Mouse (Mus musculus) hematopoietic stem cell, adult 5-6 weeks (primary cell): Measurements from ENCODE around the gene Cfap206. TPM values are rescaled to one million over a fixed set of nuclear protein-coding genes. Genes with fewer than 3 reads are reported as not detected.
"Not testable (repeated sequence)": the region's sequence is repeated elsewhere in the genome, so short reads cannot be mapped to it uniquely, and the experiment has no call there.

Source experiments
- ATAC-seq, 2 experiments: fragments of 125-278 bp in 1 of 2; replicated peaks in 1 of 2; 2 replicates each; pipeline ENCODE4 v1.8.0; 2016 to 2017; ENCODE audit warnings: inconsistent platforms in 2 of 2, mild to moderate bottlenecking in 2 of 2, moderate number of reproducible peaks in 2 of 2, low read depth in 1 of 2, moderate TSS enrichment in 1 of 2; ENCODE audit not compliant: low FRiP score in 2 of 2, poor library complexity in 2 of 2, severe bottlenecking in 2 of 2, insufficient read depth in 1 of 2, low TSS enrichment in 1 of 2
- total RNA-seq: library from RNA; stranded (forward); fragments of 172-1452, 232-1000 nt; gene quantifications from 2 replicates; pipeline ENCODE4 v1.2.3, GENCODE M21; 2017

Cfap206 gene
- total RNA-seq = not detected in 2 replicates

DNA sequence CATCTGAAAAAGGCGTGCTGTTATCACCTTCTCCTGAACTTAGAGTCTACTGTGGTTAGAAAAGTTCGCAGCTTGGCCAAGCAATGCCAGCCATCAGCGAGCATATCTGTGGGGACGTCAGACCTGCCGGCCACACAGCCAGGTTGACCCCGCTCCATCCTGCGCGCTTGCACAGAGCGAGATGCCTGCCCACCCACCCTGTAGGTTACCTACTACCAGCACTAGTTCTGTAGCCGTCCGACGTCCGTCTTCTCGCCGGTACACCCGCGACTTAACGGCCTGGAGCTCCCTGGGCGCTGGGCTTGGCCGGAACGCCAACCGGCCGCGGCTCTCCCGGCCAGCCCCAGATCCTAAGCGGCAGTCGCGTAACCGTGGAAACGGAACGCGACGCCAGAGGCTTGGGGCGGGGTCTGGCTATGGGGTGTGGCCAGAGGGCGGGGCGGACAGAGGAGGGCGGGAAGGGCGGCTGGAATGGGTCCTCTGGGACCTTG, at the start of gene Cfap206:
Cfap206 (minus strand) TSS at position 356 of the 491 bp plus-strand sequence.
- ATAC-seq = peak; percentile 93 to 95

DNA sequence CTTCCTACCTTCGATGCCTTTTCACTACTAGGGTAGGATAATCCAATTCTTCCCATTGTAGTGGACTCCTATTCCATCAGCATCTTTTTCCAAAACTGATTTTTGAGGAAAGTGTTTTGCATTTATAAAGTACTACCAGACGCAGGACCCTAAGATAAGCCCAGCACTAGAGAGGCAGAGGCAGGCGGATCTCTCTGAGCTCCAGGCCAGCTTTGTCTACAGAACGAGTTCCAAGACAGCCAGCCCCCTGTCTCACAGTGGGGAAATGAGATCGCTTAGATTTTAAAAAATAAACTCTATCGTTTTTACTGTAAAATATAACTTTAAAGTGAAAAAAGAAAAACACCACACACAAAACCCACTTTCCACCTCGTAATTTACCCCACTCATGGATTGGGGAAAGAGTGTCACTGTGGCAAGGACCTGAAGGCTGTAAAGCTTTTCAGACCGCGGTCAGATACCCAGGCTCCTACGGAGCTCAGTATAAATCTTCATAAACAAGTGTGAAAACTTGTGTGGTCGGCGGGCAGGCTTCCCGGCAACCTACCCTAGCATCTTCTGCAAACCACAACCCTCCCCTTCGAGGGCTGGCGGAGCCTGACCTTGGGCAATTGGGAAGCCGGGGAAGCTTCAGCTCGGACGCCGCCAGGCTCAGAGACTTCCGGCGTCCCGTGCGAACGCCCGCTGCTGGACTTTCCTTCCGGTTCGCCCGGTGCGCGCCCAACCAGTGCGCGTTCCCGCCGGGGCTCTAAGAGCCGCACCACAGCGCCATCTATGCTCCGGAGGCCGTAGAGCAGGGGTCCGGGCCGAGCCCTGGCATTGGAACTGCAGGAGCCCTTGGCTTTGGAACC, 47.9 kb upstream of the Cfap206 start, which contains the start of gene Smim8:
Smim8 (minus strand) TSS at position 747 of the 851 bp plus-strand sequence.
- ATAC-seq = peak; percentile 98

DNA sequence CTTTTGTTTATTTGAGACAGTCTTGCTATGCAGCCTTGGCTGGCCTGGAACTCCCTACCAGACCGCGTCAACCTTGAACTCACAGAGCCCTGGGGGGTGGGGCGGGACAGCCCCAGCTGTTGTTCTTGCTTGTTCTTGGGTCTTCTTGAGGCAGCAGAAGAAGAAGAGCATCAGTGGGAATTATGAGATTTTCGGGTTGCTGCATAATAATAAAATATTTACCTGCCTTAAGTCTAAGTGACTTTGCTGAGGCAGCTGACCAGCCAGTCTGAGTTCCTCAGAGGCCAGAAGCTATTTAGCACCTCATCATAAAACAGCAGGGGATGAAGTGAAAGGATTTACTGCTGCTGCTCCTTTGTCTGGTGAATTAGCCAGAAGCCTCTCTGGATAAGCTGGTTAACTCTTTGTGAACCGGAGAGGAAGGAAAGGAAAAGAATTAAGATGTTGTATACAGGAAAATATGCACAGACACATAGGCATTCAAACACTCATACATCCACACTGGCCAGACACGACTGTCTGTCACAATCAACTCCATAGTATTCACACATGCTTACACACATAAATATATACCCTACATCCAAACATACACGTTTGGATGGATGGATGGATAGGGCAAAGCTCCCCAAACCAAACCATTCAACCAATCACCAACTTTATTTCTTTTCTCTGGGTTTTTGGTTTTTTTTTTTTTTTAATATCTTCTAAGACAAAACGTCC, 41.8 kb upstream of the Cfap206 start:
- ATAC-seq = no peak

DNA sequence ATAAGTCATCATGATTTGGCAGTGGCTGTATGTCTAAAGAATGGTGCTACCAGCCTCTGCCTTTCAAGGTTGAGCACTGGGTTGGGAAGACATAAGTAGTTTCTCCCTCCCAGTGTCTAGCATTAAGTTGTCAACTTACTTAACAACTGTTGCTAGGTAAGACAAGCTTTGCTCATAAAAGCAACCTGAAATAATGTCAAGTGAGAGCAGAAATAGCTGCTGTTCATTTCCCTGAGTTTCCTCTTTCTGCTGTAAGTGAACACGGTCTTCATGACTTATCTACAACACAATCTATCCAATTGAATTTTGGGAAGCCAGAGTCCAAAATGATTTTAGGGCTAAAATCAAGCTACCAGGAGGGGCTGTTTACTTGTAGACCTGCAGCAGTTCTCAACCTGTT, 26.2 kb upstream of the Cfap206 start, which contains the start of gene Gm136:
Gm136 (minus strand) TSS at position 101 of the 400 bp plus-strand sequence.
- no peak for ATAC-seq

DNA sequence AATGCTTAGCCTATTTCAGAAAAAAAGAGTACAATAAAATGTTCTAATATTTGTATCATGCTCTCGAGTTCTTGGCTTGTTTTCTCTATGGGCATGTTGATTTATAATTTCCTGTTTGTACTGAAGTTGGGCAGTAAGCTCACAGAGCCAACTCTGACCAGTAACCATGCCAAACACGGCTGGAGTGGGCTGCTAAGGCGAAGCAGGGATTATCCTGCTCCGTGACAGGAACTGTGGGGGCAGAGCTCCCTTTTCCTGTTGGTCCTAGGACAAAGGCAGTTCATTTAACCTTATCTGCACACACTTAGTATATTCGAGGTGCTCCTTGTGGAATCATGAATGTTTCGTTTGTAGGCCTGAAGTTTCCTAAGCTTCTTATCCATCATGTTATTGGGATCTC, 19.2 kb upstream of the Cfap206 start:
- ATAC-seq = no peak

DNA sequence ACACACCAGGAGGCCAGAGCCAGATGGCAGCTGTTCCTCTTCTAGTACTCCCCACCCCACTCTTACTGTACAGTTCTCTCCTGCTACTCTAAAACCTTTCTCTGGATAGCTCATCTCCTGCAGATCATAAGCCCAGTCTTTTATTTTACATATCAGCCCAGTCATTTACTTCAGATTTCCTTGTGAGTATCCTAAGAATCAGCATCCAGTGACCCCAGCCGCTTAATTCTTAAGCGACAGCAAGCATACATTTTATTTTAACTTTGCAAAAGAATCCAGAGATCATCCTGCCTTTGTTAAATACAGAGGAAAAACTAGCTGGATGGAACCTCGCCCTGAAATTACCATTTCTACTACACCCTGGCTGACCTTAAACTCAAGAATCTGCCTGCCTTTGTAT, 4.5 kb upstream of the Cfap206 start:
- no peak for ATAC-seq

DNA sequence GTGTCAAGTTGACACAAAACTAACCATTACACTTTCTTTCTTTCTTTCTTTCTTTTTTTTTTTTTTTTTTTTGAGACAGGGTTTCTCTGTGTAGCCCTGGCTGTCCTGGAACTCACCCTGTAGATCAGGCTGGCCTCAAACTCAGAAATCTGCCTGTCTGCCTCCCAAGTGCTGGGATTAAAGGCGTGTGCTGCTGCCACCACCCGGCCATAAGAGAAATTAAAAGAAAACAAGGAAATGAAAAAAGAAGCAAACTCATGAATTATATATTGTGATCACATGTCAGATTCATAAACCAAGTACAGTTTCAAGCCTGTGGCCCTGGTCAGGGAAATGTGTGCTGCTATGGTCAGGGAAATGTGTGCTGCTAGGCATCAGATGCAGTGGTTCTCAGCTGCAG, 3.4 kb upstream of the Cfap206 start:
- ATAC-seq = not testable (repeated sequence)

DNA sequence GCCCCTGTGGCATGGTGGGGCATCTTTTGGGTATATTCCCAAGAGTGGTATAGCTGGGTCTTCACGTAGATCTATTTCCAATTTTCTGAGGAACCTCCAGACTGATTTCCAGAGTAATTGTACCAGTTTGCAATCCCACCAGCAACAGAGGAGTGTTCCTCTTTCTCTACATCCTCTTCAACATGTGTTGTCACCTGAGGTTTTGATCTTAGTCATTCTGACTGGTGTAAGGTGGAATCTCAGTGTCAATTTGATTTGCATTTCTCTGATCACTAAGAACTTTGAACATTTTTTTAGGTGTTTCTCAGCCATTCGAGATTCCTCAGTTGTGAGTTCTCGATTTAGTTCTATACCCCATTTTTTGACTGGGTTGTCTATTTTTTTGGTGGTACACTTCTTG, 4.3 kb downstream of the Cfap206 start:
- ATAC-seq = not testable (repeated sequence)

DNA sequence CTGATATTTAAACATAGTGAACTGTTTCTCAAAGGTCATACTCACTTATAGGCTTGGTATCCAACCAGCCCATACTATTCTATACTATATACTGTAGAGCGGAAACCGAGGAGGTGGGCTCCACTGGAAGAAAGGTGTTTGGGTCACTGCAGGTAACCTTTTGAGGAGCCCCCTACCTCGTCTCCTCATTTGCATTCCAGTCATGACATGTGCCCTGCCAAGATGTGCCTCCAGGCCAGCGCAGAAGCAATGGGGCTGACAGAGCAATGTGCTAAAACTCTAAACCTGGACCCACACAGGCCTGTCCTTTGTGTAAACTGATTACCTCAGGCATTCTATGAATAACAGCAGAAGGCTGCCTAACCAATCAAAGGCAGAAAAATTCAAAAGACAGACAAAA, 5.7 kb downstream of the Cfap206 start:
- no peak for ATAC-seq

DNA sequence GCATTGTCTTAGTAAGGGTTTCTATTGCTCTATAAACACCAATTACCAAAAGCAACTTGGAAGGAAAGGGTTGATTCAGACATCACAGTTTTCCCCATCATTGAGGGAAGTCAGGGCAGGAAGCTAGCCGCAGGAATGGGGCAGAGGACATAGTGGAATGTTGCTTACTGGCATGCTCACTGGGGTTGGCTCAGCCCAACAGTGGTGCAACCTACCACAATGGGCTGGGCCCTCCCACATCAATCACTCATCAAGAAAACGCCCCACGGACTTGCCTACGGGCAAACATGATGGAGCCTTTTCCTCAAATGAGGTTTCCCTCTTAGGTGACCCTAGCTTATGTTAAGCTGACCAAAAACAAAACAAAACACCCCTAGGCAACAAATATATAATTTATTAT, 6.8 kb downstream of the Cfap206 start:
- ATAC-seq = no peak

DNA sequence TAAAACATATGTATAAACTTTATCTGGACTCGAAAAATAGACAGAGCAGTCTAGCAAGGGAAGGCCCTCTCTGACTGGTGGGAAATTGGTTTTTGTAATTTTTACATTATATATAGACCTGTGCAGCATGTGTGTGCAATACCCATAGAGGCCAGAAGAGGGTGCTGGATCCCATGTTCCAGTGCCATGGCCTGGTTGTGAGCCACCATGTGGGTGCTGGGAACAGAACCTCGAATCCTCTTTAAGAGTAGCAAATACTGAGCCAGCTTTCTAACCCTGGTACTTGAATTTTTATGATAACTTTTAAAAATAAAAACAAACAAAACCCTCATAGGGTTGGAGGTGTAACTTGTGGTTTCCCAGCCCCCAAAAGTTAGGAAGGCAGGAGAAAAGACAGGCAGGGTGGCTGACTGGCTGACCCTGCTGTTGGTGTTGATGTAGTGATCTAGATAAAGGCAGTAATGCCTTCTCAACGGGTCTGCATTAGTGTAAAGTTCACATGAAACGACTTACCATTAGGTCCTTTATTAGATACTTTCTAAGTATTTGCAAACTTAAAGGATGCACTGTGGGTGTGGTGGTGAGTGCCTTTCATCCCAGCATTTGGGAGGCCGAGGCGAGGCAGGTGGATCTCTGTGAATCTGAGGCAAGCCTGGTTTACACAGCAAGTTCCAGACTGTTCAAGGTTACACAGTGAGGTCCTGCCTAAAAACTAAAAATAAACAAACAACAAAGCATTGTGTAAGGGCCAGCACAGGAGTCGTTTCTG, 9.7 kb downstream of the Cfap206 start:
- no peak for ATAC-seq

DNA sequence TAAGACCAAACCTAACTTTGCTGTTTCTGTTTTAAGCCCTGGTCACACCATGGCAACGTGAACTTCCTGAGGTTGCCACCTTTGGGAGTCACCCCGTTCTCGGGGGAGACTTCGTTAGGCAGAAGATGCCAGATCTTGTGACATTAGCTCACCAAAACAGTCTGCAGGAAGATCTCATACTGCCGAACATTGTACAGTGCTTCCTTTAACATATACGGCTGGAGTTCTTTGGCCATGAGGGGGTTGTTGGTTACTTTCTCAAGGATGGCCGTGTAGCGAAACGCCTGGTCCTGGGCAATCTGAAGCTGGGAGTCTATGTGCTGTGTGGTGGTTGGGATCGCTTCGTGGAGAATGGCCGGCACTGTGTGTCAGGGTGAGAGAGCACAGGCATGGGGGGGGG, 10.6 kb downstream of the Cfap206 start:
- no peak for ATAC-seq

DNA sequence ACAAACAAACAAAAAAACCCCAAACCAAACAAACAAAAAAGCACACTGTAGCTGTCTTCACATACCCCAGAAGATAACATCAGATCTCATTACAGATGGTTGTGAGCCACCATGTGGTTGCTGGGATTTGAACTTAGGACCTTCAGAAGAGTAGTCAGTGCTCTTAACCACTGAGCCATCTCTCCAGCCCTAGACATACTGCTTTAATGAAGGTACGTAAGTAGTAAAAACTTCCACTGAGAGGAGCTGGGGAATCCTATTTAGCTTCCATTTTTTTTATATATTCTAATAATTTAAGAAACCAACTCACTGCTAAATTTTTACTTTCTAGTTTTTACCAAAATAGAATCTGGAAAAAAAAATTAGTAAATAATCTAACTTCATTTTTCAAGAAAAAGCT, 14.9 kb downstream of the Cfap206 start:
- ATAC-seq = no peak

DNA sequence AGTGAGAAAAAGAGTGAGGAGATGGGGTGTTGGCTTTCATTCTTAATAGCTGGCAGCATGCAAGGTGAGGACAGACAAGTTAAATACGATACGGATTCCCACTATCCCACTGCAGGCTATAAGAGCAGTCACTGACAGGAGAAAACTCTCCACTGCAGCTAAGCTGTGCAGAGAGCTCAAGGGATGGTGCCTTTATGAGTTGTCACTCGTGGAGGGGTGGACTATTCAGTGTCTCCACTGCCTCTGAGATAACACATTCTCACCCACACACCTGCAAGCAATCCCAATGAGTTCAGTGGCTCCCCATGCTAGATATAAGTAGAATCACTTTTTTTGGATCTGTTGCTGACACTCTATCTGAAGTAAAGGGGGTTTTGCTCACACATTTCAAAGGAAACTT, 21.9 kb downstream of the Cfap206 start:
- ATAC-seq = no peak

DNA sequence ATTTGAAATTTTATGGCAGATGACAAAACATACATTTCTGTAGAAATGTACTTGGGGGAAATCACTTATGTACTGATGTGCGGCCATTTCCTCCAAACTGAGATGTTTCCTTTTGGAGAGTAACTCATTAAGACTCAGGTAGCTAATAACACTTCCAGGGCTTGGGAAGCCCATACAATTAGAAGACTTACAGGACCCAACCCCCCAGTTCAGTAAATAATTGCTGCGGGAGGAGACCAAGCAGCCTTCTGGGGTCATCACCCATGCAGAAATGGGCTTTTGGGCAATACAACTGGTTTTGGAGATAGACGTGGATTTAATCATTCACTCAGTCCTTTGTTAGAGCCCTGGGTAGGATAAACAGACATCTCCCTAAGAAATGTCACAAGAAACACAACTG, 22.8 kb downstream of the Cfap206 start:
- ATAC-seq = no peak

DNA sequence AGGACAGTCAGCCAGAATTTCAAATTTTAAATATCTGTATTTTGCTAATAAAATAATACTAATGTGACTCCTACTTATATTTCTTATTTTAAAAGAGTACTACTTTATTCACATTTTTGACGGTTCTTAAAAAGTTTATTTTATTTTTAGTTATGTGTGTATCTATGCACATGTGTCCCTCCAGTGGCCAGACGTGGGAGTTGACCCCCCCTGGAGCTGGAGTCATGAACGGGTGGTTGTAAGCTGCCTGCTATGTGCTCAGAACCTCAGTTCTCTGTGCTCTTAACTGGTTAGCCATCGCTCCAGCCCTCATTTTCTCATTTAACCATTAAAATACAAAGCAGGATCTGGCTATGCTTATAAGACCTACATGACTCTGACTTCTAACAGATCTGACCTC, 27.0 kb downstream of the Cfap206 start:
- no peak for ATAC-seq

DNA sequence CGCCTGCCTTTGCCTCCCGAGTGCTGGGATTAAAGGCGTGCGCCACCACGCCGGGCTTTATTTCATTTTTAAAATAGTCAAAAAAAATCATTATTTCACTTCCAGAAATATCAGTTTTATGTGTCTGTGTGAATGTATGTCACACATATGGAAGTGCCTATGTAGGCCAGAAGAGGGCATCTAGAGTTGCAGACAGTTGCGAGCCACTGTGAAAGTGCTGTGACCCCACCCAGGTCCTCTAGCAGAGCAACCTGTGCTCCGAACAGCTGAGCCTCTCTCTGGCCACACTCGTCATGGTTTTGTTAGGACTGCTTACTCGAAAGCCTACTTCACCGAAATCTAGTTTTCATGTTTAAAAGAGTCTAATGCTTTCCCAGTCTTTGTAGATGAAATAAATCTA, 27.8 kb downstream of the Cfap206 start:
- ATAC-seq = no peak

DNA sequence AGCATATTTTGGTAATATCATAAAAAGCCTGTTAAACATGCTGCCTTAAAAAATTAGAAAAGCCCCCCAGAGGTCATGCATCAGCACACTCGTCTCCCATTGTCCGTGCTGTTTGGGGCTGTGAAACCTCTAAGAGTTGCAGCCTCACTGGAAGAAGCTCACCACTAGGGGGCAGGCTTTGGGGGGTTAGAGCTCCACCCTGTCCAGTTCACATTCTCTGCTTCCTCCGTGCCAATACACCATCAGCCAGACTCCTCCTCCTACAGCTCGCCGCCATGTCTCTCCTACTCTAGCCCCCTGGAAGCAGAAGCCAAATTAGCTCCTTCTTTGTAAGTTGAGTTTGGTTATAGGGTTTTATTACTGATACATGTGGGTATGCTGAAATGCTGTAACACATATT, 28.5 kb downstream of the Cfap206 start:
- ATAC-seq = peak; percentile 62 to 72
